Mouse (Mus musculus) cerebellum, postnatal 14 days (tissue): ENCODE data around the gene Gm10842.
"Not testable (repeated sequence)": the region's sequence is repeated elsewhere in the genome, so short reads cannot be mapped to it uniquely, and the experiment has no call there.

Experiments
- DNase-seq, 2 experiments: peaks; one replicate each; pipeline ENCODE4 v3.0.0; 2021; ENCODE audit warnings: mixed read lengths in 2 of 2

The Gm10842 gene

GRCm38 (mm10) chr11:105146593-105146992 lies at the start of gene Gm10842:
Gene Gm10842, plus strand, starts transcription at chr11:105146893.
- DNase-seq: no peak

GRCm38 (mm10) chr11:105112448-105112847 lies 34.2 kb upstream of the Gm10842 start:
- DNase-seq: not testable (repeated sequence)

- DNase-seq: no peak
Observed at GRCm38 (mm10) chr11:105117814-105118213, 28.9 kb upstream of the Gm10842 start.

- DNase-seq: no peak
Observed at GRCm38 (mm10) chr11:105120551-105121061, 26.1 kb upstream of the Gm10842 start.

GRCm38 (mm10) chr11:105121792-105122191 lies 24.9 kb upstream of the Gm10842 start:
- not testable (repeated sequence) for DNase-seq

- DNase-seq: peak; percentile 41 to 67
Observed at GRCm38 (mm10) chr11:105123986-105124385, 22.7 kb upstream of the Gm10842 start.

- DNase-seq: peak; percentile 89
Observed at GRCm38 (mm10) chr11:105125735-105126519, 20.8 kb upstream of the Gm10842 start, which contains the start of gene Mettl2. Gene Mettl2, plus strand, starts transcription at chr11:105126425.

GRCm38 (mm10) chr11:105126520-105127029 lies 20.1 kb upstream of the Gm10842 start:
- DNase-seq: no peak

GRCm38 (mm10) chr11:105135692-105136091 lies 11.0 kb upstream of the Gm10842 start:
- DNase-seq: no peak

- not testable (repeated sequence) for DNase-seq
Observed at GRCm38 (mm10) chr11:105137255-105137654, 9.4 kb upstream of the Gm10842 start.

GRCm38 (mm10) chr11:105140512-105140911 lies 6.2 kb upstream of the Gm10842 start:
- DNase-seq: not testable (repeated sequence)

- DNase-seq: no peak
Observed at GRCm38 (mm10) chr11:105141115-105141514, 5.6 kb upstream of the Gm10842 start.

GRCm38 (mm10) chr11:105143564-105143963 lies 3.1 kb upstream of the Gm10842 start:
- DNase-seq: no peak

- no peak for DNase-seq
Observed at GRCm38 (mm10) chr11:105144084-105144483, 2.6 kb upstream of the Gm10842 start.

- no peak for DNase-seq
Observed at GRCm38 (mm10) chr11:105144508-105145210, 2.0 kb upstream of the Gm10842 start.

- DNase-seq: no peak
Observed at GRCm38 (mm10) chr11:105145211-105145610, 1.5 kb upstream of the Gm10842 start.

GRCm38 (mm10) chr11:105149353-105149752 lies 2.7 kb downstream of the Gm10842 start:
- DNase-seq: no peak

GRCm38 (mm10) chr11:105149766-105150165 lies 3.1 kb downstream of the Gm10842 start:
- DNase-seq: no peak

- no peak for DNase-seq
Observed at GRCm38 (mm10) chr11:105150691-105151090, 4.0 kb downstream of the Gm10842 start.

- DNase-seq: no peak
Observed at GRCm38 (mm10) chr11:105151226-105152016, 4.7 kb downstream of the Gm10842 start.

GRCm38 (mm10) chr11:105152017-105152300 lies 5.3 kb downstream of the Gm10842 start:
- no peak for DNase-seq

GRCm38 (mm10) chr11:105152357-105152899 lies 5.7 kb downstream of the Gm10842 start:
- DNase-seq: no peak
